Mouse (Mus musculus): Measurements from ENCODE around the gene Snx32. TPM values are rescaled to one million over a fixed set of nuclear protein-coding genes. Genes with fewer than 3 reads are reported as not detected.

Gene Snx32
- polyA plus RNA-seq, 1 experiment, result 7.8 TPM

DNA sequence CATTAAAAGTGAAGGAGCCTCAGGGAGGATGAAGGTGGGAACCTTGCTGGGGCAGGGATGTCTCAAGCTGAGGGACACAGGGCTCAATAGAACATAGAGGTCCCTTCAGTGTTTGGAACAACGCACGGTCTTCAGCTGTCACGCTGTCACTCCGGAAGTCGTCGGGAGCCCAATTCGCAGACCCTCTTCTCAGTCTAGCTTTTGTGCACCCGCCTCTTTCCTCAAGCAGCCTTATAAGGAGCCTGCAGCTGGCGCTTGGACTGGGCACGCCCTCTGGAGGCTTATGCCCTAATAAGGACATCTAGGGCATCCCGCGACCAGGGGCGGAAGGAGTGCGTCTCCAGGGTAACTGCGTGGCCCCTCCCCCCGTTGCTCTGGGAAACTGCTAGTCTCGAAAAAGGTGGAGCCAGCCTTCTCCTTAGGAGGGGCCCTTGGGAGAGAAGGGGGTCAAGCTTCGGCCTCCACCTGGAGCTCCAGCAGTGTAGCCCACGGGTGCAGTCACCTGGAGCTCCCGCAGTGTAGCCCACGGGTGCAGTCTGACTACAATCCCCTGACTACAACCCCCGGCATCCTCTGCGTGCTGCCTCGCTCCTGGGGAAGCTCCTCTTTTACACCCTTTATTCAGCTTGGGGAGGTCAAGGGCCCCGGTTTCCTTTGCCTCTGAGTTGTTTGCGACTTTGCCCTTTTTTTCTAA is 21.3 kb downstream of the Snx32 start:
- H3K36me3 ChIP-seq (ENCODE audit: control insufficient read depth, insufficient read depth), result peaks cover 35% of the 10 kb centered on the region
- peak overlapping the region; percentile 10 for H3ac ChIP-seq (ENCODE audit: control insufficient read depth, insufficient read length)
- H3K79me2 ChIP-seq (ENCODE audit: control insufficient read depth, insufficient read depth), result peaks cover 45% of the 10 kb centered on the region
- peak; percentile 83 for TF ChIP-seq POLR2AphosphoS2 (IDR thresholded peaks at IDR 0.05; ENCODE audit: insufficient read length, low read depth)
- peak; percentile 74 for TF ChIP-seq POLR2A (IDR thresholded peaks at IDR 0.05; ENCODE audit: insufficient read length, low read depth)
- TF ChIP-seq MYOD1 (IDR thresholded peaks at IDR 0.05; ENCODE audit: control insufficient read depth in 1 of 3, insufficient read length in 2 of 3, low read depth in 2 of 3), result peak in 2 of 3 experiments; percentile 37 to 61
- TF ChIP-seq TCF12 (IDR thresholded peaks at IDR 0.05; ENCODE audit: insufficient read depth, poor library complexity, severe bottlenecking), result peak; percentile 1
- TF ChIP-seq E2F4 (IDR thresholded peaks at IDR 0.05; ENCODE audit: insufficient read depth), result no peak
- TF ChIP-seq MYOG (IDR thresholded peaks at IDR 0.05; ENCODE audit: control insufficient read depth in 1 of 3, insufficient read depth in 1 of 3, insufficient read length in 2 of 3, low read depth in 2 of 3), result peak; percentile 1 to 85 (median 41)
- no peak for TF ChIP-seq CEBPB (IDR thresholded peaks at IDR 0.05; ENCODE audit: insufficient read depth, poor library complexity, severe bottlenecking)
- peak; percentile 100 for TF ChIP-seq SRF (IDR thresholded peaks at IDR 0.05; ENCODE audit: control insufficient read depth, insufficient read length, low read depth)
- peak overlapping the region; percentile 85 for H3K4me3 ChIP-seq
- H3K4me2 ChIP-seq (ENCODE audit: low read depth), result peak overlapping the region; percentile 98
- H3K27me3 ChIP-seq (ENCODE audit: control insufficient read depth, insufficient read depth, insufficient read length), result no peaks in the 10 kb centered on the region

DNA sequence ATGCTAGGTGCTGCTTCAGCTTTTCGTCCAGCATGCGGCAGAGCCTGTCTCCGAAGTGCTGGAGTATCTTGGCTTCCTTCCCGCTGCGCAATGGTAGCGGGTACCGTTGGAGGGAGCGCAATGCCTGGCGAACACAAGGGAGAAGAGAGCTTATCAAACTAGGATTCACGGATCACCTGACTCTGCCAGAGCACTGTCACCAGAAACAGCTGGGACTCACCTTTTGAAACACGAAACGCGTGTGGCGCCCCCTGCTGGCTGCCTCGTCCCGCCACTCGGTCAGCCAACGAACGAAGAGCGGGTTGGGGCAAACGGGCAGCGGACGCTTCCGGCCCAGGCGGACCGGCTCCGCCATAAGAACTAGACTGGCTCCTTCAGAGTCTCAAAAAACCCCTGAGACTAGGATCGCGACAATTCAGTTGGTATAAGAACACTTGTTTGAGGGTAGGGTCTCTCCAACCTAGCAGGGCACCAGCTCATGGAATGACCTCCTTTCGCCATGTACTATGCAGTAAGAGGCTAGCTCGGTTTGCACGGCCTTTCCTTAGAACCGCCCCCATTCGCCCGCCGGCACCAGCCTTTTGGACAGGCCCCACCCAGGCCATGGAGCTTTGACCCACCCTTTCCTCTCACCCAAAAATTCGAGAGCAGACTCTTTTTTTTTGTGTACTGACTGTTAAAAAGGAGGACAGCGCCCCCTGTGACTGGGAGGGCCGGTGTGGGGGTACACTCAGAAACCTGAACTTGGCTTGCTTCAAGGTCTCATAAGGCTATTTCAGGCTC is 22.4 kb downstream of the Snx32 start, which contains the start of gene Mus81:
Gene Mus81 (minus strand): TSS at position 635 of the 783 bp plus-strand sequence.
- H3K4me3 ChIP-seq, result peak within 1 kb of the TSS; percentile 85
- no peaks in the 10 kb centered on the region for H3K27me3 ChIP-seq (ENCODE audit: control insufficient read depth, insufficient read depth, insufficient read length)
- peak within 1 kb of the TSS; percentile 98 for H3K4me2 ChIP-seq (ENCODE audit: low read depth)
- H3K36me3 ChIP-seq (ENCODE audit: control insufficient read depth, insufficient read depth), result peaks cover 28% of the 10 kb centered on the region
- H3ac ChIP-seq (ENCODE audit: control insufficient read depth, insufficient read length), result peak within 1 kb of the TSS; percentile 35
- TF ChIP-seq POLR2AphosphoS2 (IDR thresholded peaks at IDR 0.05; ENCODE audit: insufficient read length, low read depth) (peak; percentile 79), SRF (IDR thresholded peaks at IDR 0.05; ENCODE audit: control insufficient read depth, insufficient read length, low read depth) (peak; percentile 33), MAX (IDR thresholded peaks at IDR 0.05; ENCODE audit: low read depth) (no peak), TCF12 (IDR thresholded peaks at IDR 0.05; ENCODE audit: insufficient read depth, poor library complexity, severe bottlenecking) (no peak), E2F4 (IDR thresholded peaks at IDR 0.05; ENCODE audit: insufficient read depth) (no peak), TCF3 (IDR thresholded peaks at IDR 0.05; ENCODE audit: insufficient read length, low read depth) (no peak), MYOD1 (IDR thresholded peaks at IDR 0.05; ENCODE audit: control insufficient read depth in 1 of 3, insufficient read length in 2 of 3, low read depth in 2 of 3) (peak in 1 of 3 experiments; percentile 81), POLR2A (IDR thresholded peaks at IDR 0.05; ENCODE audit: insufficient read length, low read depth) (peak; percentile 84), MYOG (IDR thresholded peaks at IDR 0.05; ENCODE audit: control insufficient read depth in 1 of 3, insufficient read depth in 1 of 3, insufficient read length in 2 of 3, low read depth in 2 of 3) (peak; percentile 36 to 80 (median 46)), USF1 (IDR thresholded peaks at IDR 0.05; ENCODE audit: low read depth) (peak; percentile 14), REST (IDR thresholded peaks at IDR 0.05; ENCODE audit: insufficient read depth, insufficient read length) (no peak), CEBPB (IDR thresholded peaks at IDR 0.05; ENCODE audit: insufficient read depth, poor library complexity, severe bottlenecking) (no peak)
- H3K79me2 ChIP-seq (ENCODE audit: control insufficient read depth, insufficient read depth), result peaks cover 36% of the 10 kb centered on the region

DNA sequence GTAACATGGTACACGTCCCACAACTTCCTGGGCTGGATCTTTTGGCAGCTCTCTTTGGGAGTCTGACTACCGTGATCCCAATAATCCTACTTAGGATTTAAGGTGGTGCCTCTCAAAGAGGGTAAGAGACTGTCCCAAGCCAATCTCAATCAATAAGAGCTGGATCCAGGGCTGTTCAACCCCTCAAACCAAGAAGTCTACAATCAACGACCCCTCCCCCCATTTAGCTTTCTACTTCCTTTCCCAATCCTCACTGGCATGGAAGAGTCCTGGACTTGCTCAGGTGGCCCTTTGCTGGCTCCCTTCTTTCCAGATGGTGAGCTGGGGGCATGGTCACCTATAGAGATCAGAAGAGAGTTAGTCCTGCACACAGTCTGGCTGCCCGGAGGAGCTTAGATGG is 23.6 kb downstream of the Snx32 start:
- Histone ChIP-seq H3K79me2 (ENCODE audit: control insufficient read depth, insufficient read depth) (peaks cover 24% of the 10 kb centered on the region), H3K36me3 (ENCODE audit: control insufficient read depth, insufficient read depth) (peaks cover 19% of the 10 kb centered on the region), H3K4me3 (peak overlapping the region; percentile 85), H3K27me3 (ENCODE audit: control insufficient read depth, insufficient read depth, insufficient read length) (no peaks in the 10 kb centered on the region), H3ac (ENCODE audit: control insufficient read depth, insufficient read length) (no peak overlapping the region), H3K4me2 (ENCODE audit: low read depth) (peak overlapping the region; percentile 82)
- TF ChIP-seq CEBPB (IDR thresholded peaks at IDR 0.05; ENCODE audit: insufficient read depth, poor library complexity, severe bottlenecking), result no peak
- no peak for TF ChIP-seq TCF12 (IDR thresholded peaks at IDR 0.05; ENCODE audit: insufficient read depth, poor library complexity, severe bottlenecking)
- TF ChIP-seq USF1 (IDR thresholded peaks at IDR 0.05; ENCODE audit: low read depth), result no peak
- no peak for TF ChIP-seq MAX (IDR thresholded peaks at IDR 0.05; ENCODE audit: low read depth)
- no peak for TF ChIP-seq E2F4 (IDR thresholded peaks at IDR 0.05; ENCODE audit: insufficient read depth)

DNA sequence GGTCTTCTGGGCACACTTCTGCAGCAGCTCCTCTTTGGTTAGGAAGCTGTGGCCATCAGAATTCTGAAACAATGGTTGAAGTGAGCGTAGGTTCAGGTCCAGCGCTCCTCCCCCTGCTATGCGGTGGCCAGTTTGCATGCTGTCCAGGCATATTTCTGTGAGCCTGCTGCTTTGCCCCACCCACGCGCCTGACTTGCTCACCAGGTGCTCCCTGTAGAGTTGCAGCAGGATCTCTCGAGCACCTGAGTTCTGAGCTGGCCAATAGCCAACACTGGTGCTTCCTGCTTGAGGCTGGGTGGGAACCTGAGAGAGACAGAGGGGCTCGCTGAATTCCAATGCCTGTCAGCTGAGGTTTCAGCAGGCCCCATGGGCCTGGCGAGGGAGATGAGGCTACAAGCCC is 24.1 kb downstream of the Snx32 start:
- TF ChIP-seq MYOD1 (IDR thresholded peaks at IDR 0.05; ENCODE audit: control insufficient read depth in 1 of 3, insufficient read length in 2 of 3, low read depth in 2 of 3) (no peak), POLR2AphosphoS2 (IDR thresholded peaks at IDR 0.05; ENCODE audit: insufficient read length, low read depth) (peak; percentile 63), TCF3 (IDR thresholded peaks at IDR 0.05; ENCODE audit: insufficient read length, low read depth) (no peak), POLR2A (IDR thresholded peaks at IDR 0.05; ENCODE audit: insufficient read length, low read depth) (no peak), SRF (IDR thresholded peaks at IDR 0.05; ENCODE audit: control insufficient read depth, insufficient read length, low read depth) (no peak), TCF12 (IDR thresholded peaks at IDR 0.05; ENCODE audit: insufficient read depth, poor library complexity, severe bottlenecking) (no peak), MAX (IDR thresholded peaks at IDR 0.05; ENCODE audit: low read depth) (no peak), USF1 (IDR thresholded peaks at IDR 0.05; ENCODE audit: low read depth) (no peak)
- H3K27me3 ChIP-seq (ENCODE audit: control insufficient read depth, insufficient read depth, insufficient read length), result no peaks in the 10 kb centered on the region
- H3K79me2 ChIP-seq (ENCODE audit: control insufficient read depth, insufficient read depth), result peaks cover 19% of the 10 kb centered on the region
- no peak overlapping the region for H3ac ChIP-seq (ENCODE audit: control insufficient read depth, insufficient read length)
- H3K4me2 ChIP-seq (ENCODE audit: low read depth), result peak overlapping the region; percentile 82
- peak overlapping the region; percentile 85 for H3K4me3 ChIP-seq
- peaks cover 18% of the 10 kb centered on the region for H3K36me3 ChIP-seq (ENCODE audit: control insufficient read depth, insufficient read depth)
